Mouse (Mus musculus): ENCODE measurements around the gene Ccdc138. TPM values are rescaled to one million over a fixed set of nuclear protein-coding genes. Genes with fewer than 3 reads are reported as not detected.
A peak's percentile ranks its signal among the peaks of the same experiment; 100 is the strongest.

Gene Ccdc138
- total RNA-seq, 2 experiments from 2014 or later = 3.9 TPM

- no peak for DNase-seq (ENCODE audit: low spot score in 2 of 2)
Observed at GRCm38 (mm10) chr10:58560521-58560920, 62.8 kb downstream of the Ccdc138 start.

GRCm38 (mm10) chr10:58585427-58586223, 87.9 kb downstream of the Ccdc138 start:
- no peak for DNase-seq (ENCODE audit: low spot score in 2 of 2)

GRCm38 (mm10) chr10:58594486-58594885, 96.7 kb downstream of the Ccdc138 start:
- no peak for DNase-seq (ENCODE audit: low spot score in 2 of 2)

- no peak for DNase-seq (ENCODE audit: low spot score in 2 of 2)
Observed at GRCm38 (mm10) chr10:58595197-58595596, 97.4 kb downstream of the Ccdc138 start.

GRCm38 (mm10) chr10:58595821-58596220, 98.1 kb downstream of the Ccdc138 start:
- no peak for DNase-seq (ENCODE audit: low spot score in 2 of 2)

GRCm38 (mm10) chr10:58600151-58600550, 102.4 kb downstream of the Ccdc138 start:
- DNase-seq (ENCODE audit: low spot score in 2 of 2) = no peak

GRCm38 (mm10) chr10:58600983-58601382, 103.2 kb downstream of the Ccdc138 start:
- DNase-seq (ENCODE audit: low spot score in 2 of 2) = no peak

- peak; percentile 26 to 35 for DNase-seq (ENCODE audit: low spot score in 2 of 2)
Observed at GRCm38 (mm10) chr10:58601431-58601901, 103.7 kb downstream of the Ccdc138 start.

GRCm38 (mm10) chr10:58601946-58602345, 104.2 kb downstream of the Ccdc138 start:
- DNase-seq (ENCODE audit: low spot score in 2 of 2) = no peak

DNA sequence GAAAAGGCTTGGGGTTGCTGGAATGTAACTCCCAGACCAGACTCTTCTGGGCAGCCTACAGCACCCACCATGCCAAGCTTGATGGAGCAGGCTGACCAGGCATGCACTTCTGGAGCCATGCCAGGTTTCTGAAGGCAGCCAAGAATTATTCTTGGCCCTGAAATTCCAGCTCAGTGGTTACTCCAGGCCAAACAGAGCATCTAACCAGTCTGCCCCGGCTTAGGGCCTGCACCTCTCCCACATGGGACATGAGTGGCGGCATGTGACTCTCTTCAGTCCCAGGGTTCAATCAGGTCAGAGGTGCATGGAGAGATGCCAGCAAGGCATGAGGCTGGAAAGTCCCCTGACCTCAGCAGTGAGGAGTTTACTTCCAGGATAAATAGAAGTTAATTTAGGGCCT, 107.0 kb downstream of the Ccdc138 start:
- DNase-seq (ENCODE audit: low spot score in 2 of 2) = no peak

DNA sequence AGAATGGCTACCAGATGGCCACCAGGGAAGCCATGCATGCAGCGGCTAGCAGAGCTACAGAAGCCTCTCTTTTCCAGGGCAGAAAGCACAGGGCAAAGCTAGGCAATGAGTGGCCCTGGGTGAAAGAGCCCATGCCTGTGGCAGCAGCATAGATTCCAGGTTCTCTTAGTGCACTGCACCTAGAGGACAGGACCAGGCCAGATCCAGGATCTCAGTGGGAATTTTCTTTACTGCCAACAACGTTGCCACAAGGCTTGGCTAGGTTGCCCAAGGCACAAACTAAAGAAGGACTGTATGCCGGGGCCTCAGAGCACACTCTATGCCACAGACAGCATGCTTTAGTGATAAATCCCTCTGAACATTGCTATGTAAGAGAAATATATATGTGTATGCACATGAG, 108.6 kb downstream of the Ccdc138 start:
- DNase-seq (ENCODE audit: low spot score in 2 of 2) = no peak

- no peak for DNase-seq (ENCODE audit: low spot score in 2 of 2)
Observed at GRCm38 (mm10) chr10:58608858-58609257, 111.1 kb downstream of the Ccdc138 start.

DNA sequence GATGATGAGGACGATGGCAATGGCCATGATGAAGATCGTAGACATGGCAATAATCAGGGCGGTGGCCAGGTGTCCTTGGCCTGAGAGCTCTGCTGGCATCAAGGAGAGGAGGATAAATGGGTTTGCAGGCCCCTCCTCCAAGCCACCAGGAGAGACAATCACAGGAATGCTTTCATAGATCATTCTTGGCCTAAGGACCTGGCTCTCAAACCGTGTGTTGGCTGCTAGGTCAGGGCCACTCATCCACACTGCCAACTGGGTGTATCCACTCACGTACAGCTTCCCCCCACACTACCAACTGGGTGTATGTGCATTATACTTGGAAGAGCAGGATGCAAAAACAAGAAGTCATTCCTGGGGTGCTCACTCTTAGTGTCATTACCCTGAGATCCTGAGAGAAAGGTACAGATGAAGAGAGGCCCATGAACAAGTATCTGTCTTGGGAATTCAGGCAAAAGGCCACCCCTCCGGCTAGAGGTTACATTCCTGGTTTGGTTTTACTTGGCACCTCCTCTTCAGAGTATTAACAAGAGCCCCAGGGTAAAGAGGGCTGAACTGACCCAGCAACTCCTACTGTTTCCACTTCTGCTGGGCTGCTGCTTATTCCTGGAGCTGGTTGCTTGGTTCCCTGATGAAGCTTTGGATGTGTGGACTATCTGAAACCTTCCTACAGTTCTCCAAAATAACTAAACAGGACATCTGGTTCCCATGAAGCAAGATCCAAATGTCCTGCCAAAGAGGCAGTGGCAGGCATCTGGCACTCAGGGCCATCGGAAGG, 112.9 kb downstream of the Ccdc138 start:
- peak in 1 of 2 experiments; percentile 9 for DNase-seq (ENCODE audit: low spot score in 2 of 2)

DNA sequence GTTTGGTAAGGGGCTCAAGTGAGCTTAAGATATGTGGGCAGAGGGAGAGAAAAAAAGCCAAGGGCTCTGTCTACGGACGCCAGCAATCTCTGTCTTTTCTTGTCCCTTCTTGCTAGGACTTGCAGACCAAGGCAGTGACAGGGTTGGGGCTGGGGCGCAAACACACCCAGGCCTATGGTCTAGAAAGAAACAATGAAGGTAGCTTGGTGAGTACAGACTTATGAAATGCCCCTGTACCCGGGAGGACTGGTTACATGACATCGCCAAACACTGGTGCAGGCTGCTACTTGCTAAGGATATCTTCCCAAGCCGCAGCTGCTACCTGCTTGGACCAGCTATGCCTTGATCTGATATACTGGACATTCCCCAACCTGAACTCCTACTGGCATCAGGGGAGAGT, 116.9 kb downstream of the Ccdc138 start:
- no peak for DNase-seq (ENCODE audit: low spot score in 2 of 2)

DNA sequence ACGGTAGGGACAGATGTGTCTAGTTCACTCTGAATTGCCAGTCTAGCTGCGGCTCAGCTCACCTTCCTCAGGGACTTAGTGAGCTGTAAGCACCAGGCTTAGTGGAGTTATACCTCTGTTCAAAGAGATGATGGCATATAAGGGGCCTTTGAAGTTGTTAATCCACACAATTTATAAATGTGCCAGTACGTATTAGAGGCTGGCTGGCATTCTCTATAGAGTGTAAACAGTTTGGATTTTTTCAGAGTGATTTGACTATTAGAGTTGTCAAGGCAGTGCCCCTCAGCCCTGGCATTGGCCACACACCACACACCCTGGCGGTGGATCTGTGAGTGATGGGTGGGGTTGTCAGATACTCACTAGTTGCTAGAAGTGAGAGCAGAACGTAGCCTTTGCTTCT, 118.8 kb downstream of the Ccdc138 start:
- no peak for DNase-seq (ENCODE audit: low spot score in 2 of 2)

DNA sequence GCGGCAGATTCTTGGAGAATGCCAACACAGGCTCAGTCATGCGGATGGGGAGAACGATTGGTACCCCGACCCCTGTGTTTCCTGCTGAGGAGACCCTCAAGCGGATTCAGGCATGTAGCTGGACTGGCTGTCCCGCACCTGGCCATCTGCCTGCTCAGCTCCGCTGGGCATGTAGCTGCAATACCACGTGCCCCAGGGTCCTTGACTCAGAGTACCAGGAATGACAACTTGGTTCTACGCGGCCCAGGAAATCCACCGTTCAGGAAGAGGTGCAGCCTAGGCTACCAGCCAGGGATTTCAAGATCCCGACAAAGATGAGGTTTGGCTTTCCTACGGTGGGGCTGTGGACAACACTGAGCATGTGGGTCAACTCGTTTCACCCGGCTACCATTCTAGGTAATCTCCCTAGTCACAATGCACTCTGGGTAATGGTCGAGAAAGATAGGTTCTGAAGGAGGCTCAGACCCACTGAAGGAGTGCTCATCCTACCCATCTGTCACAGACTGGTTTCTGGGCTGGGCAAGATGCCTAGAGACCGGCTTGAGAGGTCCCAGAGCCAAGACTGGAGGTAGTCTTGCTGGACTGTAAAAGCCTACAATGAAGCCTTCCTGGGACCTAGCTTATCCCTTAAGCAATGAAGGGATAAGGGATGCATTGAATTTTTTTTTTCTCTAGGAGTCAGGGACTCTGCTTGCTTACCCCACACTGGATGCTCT, 120.9 kb downstream of the Ccdc138 start:
- no peak for DNase-seq (ENCODE audit: low spot score in 2 of 2)

- DNase-seq (ENCODE audit: low spot score in 2 of 2) = no peak
Observed at GRCm38 (mm10) chr10:58619266-58619665, 121.5 kb downstream of the Ccdc138 start.

DNA sequence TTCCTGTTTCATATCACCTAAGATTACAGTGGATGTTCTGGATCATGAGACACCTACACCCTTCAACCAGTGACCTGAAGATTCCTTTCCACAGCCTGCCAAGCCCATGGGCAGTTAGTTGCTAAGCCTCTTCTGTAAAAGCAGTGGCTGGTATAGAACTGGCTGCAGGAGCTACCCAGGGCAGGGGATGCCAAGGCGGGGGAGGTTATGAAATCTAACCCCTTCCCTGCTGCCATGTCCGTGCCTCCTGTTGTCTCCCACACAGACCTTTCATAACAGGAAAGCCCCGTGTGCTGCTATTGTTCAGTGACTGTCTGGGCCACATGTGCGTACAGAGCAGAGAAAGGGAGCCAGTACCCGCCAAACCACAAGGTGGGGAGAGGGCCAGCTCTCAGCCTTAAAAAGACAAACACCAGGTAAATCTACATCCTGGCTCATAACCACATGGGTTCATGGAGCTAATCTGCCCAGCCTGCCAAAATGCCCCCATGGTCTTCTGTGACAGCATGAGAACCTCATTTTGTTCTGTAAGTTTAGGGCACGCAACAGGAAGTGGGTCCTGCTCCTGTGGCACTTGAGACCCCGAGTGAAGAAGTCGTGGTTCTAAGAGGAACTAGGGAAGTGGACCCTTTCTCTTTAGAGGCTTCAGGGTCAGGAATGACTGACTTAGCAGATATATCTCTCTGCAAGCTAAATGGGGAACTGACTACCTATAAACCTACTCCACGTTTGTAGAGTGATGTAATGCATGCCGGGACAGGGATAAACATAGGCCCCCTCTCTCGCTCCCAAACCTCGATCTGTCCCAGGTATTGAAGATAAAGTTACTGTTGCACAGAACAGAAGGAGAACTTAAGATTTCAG, 127.3 kb downstream of the Ccdc138 start:
- no peak for DNase-seq (ENCODE audit: low spot score in 2 of 2)
